Mouse (Mus musculus) ovary, adult 2 months (tissue): ENCODE results near the gene Cldn3. TPM values are rescaled to one million over a fixed set of nuclear protein-coding genes. Genes with fewer than 3 reads are reported as not detected.

Source experiments
- polyA plus RNA-seq: library from polyadenylated mRNA; depleted of rRNA; stranded (reverse); fragments of >200 nt; gene quantifications from 2 replicates; pipeline ENCODE4 v1.2.3, GENCODE M21; 2012; rRNA removed

Gene Cldn3
- 281 and 314 TPM in 2 replicates for polyA plus RNA-seq

DNA sequence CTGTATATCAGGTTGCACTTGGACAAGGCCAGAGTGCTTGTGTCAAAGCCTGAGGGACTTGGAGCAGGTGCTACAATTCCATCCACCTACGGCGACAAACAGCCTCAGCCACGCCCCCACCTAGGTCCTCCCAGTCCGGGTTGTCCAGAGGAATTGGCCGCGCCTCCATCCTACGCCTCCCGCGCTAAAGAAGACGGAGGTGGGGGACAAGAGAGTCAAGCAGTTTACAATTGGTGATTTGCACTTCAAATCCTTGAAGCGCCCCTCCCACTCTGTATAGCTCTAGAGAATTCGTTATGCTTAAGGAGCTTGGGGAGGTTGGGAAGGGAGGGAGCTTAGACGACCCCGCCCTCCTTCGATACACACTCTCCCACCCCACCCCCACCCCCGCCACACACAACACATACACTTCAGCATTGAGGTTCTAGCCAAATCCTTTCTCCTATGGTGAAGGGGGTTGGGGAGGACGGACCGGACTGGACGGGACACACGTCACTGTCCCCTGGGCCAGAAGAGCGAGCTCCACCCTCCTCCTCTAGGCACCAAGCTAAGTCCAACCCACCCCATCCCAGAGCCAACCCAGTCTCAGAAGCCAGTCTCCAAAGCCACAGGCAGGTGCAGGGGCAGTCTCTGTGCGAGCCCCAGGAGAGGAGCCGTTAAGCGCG lies at the start of gene Cldn3:
TSS of gene Cldn3 (plus strand) at position 582 of the 665 bp plus-strand sequence.

DNA sequence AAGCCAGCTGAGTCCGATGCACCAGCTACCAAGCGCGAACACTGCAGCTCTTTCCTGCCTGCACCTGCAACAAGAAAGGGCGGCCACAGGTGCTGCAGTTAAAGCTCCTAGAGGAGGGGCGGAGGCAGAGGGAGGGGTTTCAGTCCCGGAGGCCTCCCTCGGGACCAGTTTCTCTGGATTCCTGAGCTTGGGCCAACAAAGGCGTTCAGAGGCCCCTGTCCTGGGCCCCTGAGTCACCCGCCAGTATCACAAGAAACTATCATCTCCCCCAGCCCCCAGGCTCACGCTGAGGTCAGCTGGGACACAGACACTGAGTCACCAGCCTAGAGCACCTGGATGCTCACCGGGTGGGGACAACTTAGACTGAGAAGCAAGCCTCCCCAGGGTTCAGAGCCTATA lies 39.2 kb upstream of the Cldn3 start, which contains the start of gene Cldn4:
TSS of gene Cldn4 (minus strand) at position 78 of the 399 bp plus-strand sequence.

DNA sequence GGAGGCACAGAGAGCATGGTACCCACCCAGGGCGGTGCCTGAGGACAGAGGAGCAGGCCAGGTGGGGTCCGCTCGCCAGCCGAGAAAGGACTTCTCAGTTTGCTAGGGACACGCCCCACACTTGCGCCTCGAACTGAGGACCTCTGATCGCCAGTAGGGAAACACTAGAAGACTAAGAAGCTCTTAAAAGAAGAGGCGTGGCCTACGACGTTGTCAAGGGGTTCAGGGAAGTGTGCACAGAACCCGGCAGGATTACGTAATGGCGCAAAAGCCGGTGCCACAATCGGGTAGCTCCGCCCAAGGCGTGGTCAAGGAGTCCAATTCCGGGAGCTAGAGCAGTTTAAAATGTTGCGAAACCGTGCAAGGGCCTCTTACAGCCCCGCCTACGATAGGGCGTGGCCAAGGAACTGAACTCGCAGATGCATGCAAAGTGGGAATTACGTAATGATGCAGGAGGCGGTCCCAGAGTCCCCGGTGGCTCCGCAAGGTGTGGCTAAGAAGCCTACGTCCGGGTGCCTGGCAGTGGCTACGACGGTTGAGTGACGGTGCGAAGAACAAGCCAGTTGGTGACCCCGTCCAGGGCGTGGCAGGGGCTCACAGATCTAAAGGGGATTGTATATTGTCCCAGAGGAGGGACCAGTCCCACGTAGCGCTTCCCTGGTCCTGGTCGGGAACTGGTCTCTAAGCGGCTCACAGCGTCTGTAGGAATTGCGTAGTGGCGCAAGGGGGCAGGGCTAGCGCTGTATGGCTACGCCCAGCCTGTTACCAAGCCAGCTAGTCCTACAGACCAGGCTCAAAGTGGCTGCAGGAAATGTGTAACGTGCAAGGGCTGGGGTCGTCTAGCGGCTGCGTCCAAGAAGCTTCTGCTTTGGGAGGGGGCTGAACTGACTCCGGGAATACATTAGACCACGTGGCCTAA lies 22.9 kb downstream of the Cldn3 start, which contains the start of gene Abhd11:
TSS of gene Abhd11 (plus strand) at position 482 of the 919 bp plus-strand sequence.

DNA sequence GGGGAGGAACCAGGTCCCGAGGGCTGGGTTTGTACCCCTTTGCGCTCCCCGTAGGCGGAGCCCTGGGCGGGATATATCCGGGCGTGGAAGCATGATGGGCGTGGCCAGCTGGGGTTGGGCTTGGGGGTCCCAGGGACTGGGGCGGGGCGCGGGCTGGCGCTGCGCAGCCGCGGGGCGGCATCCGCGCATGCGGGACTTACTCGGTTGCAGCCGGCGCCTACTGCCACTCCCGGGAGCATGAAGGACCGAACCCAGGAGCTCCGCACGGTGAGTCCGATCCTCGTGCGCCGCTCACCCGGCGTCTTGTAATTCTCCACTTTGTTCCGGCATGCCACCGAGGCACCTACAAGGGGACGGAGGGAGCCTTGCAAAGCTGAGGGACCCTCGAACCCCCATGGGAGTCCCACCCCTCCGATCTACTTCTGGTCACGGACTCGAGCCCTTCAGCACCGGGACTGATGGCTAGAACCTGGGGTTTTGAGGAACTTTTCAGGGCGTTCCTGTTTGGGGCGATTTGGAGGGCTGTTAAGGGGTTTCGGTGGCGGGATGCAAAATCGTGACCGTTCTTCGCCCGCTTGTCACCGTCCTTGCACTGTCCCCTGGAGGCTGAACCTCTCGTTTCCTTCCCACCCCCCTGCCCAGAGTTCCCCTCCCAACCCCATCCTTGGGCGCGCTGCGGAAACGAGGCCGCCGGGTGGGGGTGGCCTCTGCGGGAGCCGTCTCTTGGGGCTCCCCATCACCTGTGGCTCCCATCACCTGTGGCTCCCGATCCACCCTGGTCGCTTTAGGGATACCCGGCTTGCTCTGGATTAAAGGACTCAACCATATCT lies 37.5 kb downstream of the Cldn3 start, which contains the start of gene Stx1a:
TSS of gene Stx1a (plus strand) at position 139 of the 830 bp plus-strand sequence.

Other genes starting within 250 kb of the Cldn3 start
- 62.6 and 80.0 TPM in 2 replicates for gene Eln, start 238.9 kb upstream of the Cldn3 start, polyA plus RNA-seq
- not detected in 2 replicates for gene Tmem270, start 79.5 kb upstream of the Cldn3 start, polyA plus RNA-seq
- not detected in 2 replicates for gene Cldn13, start 70.7 kb upstream of the Cldn3 start, polyA plus RNA-seq
- 38.6 and 44.7 TPM in 2 replicates for gene Mettl27, start 53.8 kb upstream of the Cldn3 start, polyA plus RNA-seq
- 10.5 and 19.4 TPM in 2 replicates for gene Cldn4, start 39.3 kb upstream of the Cldn3 start, polyA plus RNA-seq
- 81.8 and 102 TPM in 2 replicates for gene Abhd11, start 22.9 kb downstream of the Cldn3 start, polyA plus RNA-seq
- gene Stx1a, start 37.3 kb downstream of the Cldn3 start, polyA plus RNA-seq: 42.2 and 42.8 TPM in 2 replicates
- gene Dnajc30, start 78.0 kb downstream of the Cldn3 start, polyA plus RNA-seq: 48.1 and 52.7 TPM in 2 replicates
- 85.1 and 92.0 TPM in 2 replicates for gene Bud23, start 78.7 kb downstream of the Cldn3 start, polyA plus RNA-seq
- 17.6 and 25.3 TPM in 2 replicates for gene Vps37d, start 92.1 kb downstream of the Cldn3 start, polyA plus RNA-seq
- gene Mlxipl, start 103.7 kb downstream of the Cldn3 start, polyA plus RNA-seq: 36.1 and 54.1 TPM in 2 replicates
- gene Tbl2, start 163.4 kb downstream of the Cldn3 start, polyA plus RNA-seq: 11.3 and 12.1 TPM in 2 replicates
- 32.5 and 37.0 TPM in 2 replicates for gene Bcl7b, start 182.1 kb downstream of the Cldn3 start, polyA plus RNA-seq
- gene Baz1b, start 201.1 kb downstream of the Cldn3 start, polyA plus RNA-seq: 27.6 and 34.6 TPM in 2 replicates